Mouse (Mus musculus): ENCODE data around the gene S100a6.

DNA sequence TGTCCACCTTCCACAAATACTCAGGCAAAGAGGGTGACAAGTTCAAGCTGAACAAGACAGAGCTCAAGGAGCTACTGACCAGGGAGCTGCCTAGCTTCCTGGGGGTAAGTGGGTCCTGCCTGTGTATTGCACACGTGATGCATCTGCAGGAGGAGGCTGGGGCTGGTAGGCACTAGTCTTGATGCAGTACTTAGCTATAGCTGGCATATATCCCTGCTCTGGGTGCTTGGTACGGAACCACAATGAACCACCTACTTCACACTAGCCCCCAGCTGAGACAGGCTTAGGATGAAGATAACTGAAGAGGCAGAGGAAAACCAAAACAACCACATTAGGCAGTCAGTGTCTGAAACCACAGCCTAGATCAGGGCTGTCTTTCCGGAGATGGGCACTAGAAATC is 7.6 kb upstream of the S100a6 start:
- no peak for TF ChIP-seq CTCF (IDR thresholded peaks at IDR 0.05)
- TF ChIP-seq POLR2A (IDR thresholded peaks at IDR 0.05; ENCODE audit: insufficient read depth, low read depth, low read length) = no peak
- TF ChIP-seq EP300 (IDR thresholded peaks at IDR 0.05; ENCODE audit: insufficient read depth, low read depth, low read length) = no peak
